Mouse (Mus musculus) midbrain, embryonic 15.5 days (tissue): ENCODE results near the gene Lta. TPM values are rescaled to one million over a fixed set of nuclear protein-coding genes. Genes with fewer than 3 reads are reported as not detected.
A peak's percentile ranks its signal among the peaks of the same experiment; 100 is the strongest.

Experiments
- ATAC-seq: fragments of 200-750 bp; cut with Nextera tagmentation; replicated peaks from 2 replicates; pipeline ENCODE4 v1.8.0; 2017; ENCODE audit warnings: moderate TSS enrichment
- H3K27ac ChIP-seq: fragments of 300-500 bp; sonication (generic); 2 replicates; pipeline ENCODE4 v1.5.1; 2015; ENCODE audit warnings: mild to moderate bottlenecking, inconsistent platforms
- H3K27me3 ChIP-seq: fragments of 300-500 bp; sonication (generic); replicated peaks from 2 replicates; pipeline ENCODE4 v1.6.1; 2015; ENCODE audit warnings: inconsistent platforms
- H3K36me3 ChIP-seq: fragments of 300-500 bp; sonication (generic); replicated peaks from 2 replicates; pipeline ENCODE4 v1.6.1; 2015; ENCODE audit warnings: inconsistent platforms
- H3K4me1 ChIP-seq: fragments of 300-500 bp; sonication (generic); 2 replicates; pipeline ENCODE4 v1.6.1; 2015; ENCODE audit warnings: inconsistent platforms
- H3K4me2 ChIP-seq: fragments of 300-500 bp; sonication (generic); 2 replicates; pipeline ENCODE4 v1.6.1; 2015; ENCODE audit warnings: inconsistent platforms, mild to moderate bottlenecking, moderate library complexity
- H3K4me3 ChIP-seq: fragments of 300-500 bp; sonication (generic); 2 replicates; pipeline ENCODE4 v1.5.1; 2015; ENCODE audit warnings: mild to moderate bottlenecking, inconsistent platforms
- H3K9ac ChIP-seq: fragments of 300-500 bp; sonication (generic); 2 replicates; pipeline ENCODE4 v1.6.1; 2015; ENCODE audit warnings: mild to moderate bottlenecking, inconsistent platforms
- H3K9me3 ChIP-seq: fragments of 300-500 bp; sonication (generic); 2 replicates; pipeline ENCODE4 v1.6.1; 2016; ENCODE audit warnings: inconsistent platforms
- WGBS: fragments of 180-500 bp; shearing (Covaris S2); methylation state at CpG from one replicate; pipeline ENCODE4 v1.1.7; 2015; ENCODE audit warnings: mixed read lengths; 5-methylcytosine and 5-hydroxymethylcytosine counted together
- microRNA-seq: library from miRNA; unstranded; fragments of <30 nt; microRNA quantifications from one replicate; pipeline ENCODE4, GENCODE M21; 2016
- polyA plus RNA-seq: library from polyadenylated mRNA; unstranded; fragments of >200 nt; fragmentation: Nextera tagmentation; extraction: Ambion mirVana; gene quantifications from 2 replicates; pipeline ENCODE4 v1.2.1, GENCODE M21; 2015

Lta gene
- polyA plus RNA-seq, 1 experiment from 2014 or later = 0.32 TPM

DNA sequence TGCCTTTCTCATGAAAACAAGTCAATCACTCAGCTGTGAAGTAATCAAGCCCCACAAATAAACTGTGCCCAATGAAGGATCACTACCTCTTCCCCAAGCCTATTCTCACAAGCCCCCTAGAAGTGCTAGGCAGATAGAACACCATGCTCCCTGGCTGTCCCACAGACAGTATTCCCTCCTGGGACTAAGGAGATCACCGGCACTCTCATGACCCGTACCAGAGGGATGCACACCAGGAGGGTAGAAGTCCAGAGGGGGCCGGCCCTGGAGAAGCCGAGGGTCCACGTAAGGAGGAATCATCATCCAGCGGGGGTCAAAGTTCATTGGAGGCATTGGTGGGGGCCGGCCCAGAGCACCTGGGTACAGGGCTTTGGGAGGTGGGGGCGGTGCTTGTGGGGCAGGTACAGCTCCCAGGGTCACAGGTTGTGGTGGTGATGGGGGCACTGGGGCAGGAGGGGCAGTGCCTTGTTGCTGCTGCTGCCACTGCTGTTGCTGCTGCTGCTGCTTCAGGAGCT, 47.4 kb downstream of the Lta start:
- H3K27me3 ChIP-seq = no peaks in the 10 kb centered on the region
- no peaks in the 10 kb centered on the region for H3K9me3 ChIP-seq
- no peak overlapping the region for H3K4me3 ChIP-seq
- H3K4me1 ChIP-seq = peaks cover 17% of the 10 kb centered on the region
- no peak overlapping the region for H3K4me2 ChIP-seq
- H3K9ac ChIP-seq = no peak overlapping the region
- 95% methylated on average over 8 of the region's 8 CpGs for WGBS
- ATAC-seq = no peak
- H3K36me3 ChIP-seq = peaks cover 91% of the 10 kb centered on the region
- H3K27ac ChIP-seq = no peak overlapping the region

GRCm38 (mm10) chr17:35157254-35157653, 47.9 kb downstream of the Lta start:
- Histone ChIP-seq H3K9me3 (no peaks in the 10 kb centered on the region), H3K36me3 (peaks cover 95% of the 10 kb centered on the region), H3K4me2 (no peak overlapping the region), H3K27ac (no peak overlapping the region), H3K9ac (no peak overlapping the region), H3K4me1 (peaks cover 12% of the 10 kb centered on the region), H3K4me3 (no peak overlapping the region), H3K27me3 (no peaks in the 10 kb centered on the region)
- WGBS = 94% methylated on average over 8 of the region's 8 CpGs
- no peak for ATAC-seq

DNA sequence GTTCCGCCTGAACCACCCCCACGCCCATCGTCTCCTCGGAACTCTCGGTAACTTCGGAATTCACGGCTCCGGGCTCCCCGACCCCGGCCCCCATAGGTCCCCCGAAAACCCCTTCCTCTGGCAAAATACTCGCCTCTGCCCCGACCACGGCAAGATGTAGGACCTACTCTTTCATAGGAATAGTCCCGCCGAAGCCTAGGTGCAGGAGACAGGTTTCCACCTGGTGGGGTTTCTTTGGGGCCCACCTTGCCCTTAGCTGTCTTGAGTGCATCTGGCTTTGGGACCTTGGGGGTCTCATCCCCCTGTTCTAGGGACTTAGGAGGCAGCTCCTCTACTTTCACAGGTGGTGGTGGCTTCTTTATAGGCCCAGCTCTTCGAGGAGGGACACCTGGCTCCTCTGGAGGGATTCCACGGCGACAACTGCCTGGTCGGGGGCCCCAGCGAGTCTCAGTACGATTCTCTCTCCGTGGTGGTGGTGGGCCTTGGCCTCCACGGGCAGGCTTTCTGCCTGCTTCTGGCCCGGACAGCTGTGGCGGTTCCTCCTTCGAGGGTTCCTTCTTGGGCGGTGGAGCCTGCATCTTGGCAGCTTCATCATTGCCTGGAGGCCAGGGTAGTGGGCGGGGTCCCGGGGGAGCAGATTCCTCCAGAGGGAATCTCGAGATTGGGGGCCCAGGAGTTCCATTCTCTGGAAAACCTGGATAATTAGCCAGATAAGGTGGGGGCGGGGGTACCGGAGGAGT, 48.5 kb downstream of the Lta start:
- H3K36me3 ChIP-seq = peaks cover 98% of the 10 kb centered on the region
- no peak overlapping the region for H3K9ac ChIP-seq
- peaks cover 6% of the 10 kb centered on the region for H3K4me1 ChIP-seq
- H3K27ac ChIP-seq = no peak overlapping the region
- H3K27me3 ChIP-seq = no peaks in the 10 kb centered on the region
- no peak for ATAC-seq
- H3K4me2 ChIP-seq = no peak overlapping the region
- WGBS = 93% methylated on average over 33 of the region's 33 CpGs
- no peak overlapping the region for H3K4me3 ChIP-seq
- no peaks in the 10 kb centered on the region for H3K9me3 ChIP-seq

- Histone ChIP-seq H3K9ac (no peak overlapping the region), H3K4me2 (no peak overlapping the region), H3K27me3 (no peaks in the 10 kb centered on the region), H3K9me3 (no peaks in the 10 kb centered on the region), H3K36me3 (peaks cover 95% of the 10 kb centered on the region), H3K4me3 (no peak overlapping the region), H3K27ac (no peak overlapping the region), H3K4me1 (no peaks in the 10 kb centered on the region)
- ATAC-seq = no peak
- whole genome bisulfite sequencing = 93% methylated on average over 12 of the region's 12 CpGs
These were observed 49.7 kb downstream of the Lta start for GRCm38 (mm10) chr17:35155451-35155850.

GRCm38 (mm10) chr17:35154616-35155015, 50.5 kb downstream of the Lta start:
- H3K9me3 ChIP-seq = no peaks in the 10 kb centered on the region
- no peaks in the 10 kb centered on the region for H3K4me1 ChIP-seq
- H3K9ac ChIP-seq = no peak overlapping the region
- H3K36me3 ChIP-seq = peaks cover 97% of the 10 kb centered on the region
- H3K27ac ChIP-seq = no peak overlapping the region
- H3K4me2 ChIP-seq = no peak overlapping the region
- H3K27me3 ChIP-seq = no peaks in the 10 kb centered on the region
- no peak overlapping the region for H3K4me3 ChIP-seq
- ATAC-seq = no peak
- 72% methylated on average over 7 of the region's 7 CpGs for WGBS

GRCm38 (mm10) chr17:35153931-35154330, 51.2 kb downstream of the Lta start:
- no peak overlapping the region for H3K4me2 ChIP-seq
- H3K36me3 ChIP-seq = peaks cover 97% of the 10 kb centered on the region
- no peak overlapping the region for H3K27ac ChIP-seq
- H3K9me3 ChIP-seq = no peaks in the 10 kb centered on the region
- H3K4me1 ChIP-seq = no peaks in the 10 kb centered on the region
- H3K4me3 ChIP-seq = no peak overlapping the region
- no peak for ATAC-seq
- whole genome bisulfite sequencing = 90% methylated on average over 4 of the region's 4 CpGs
- H3K9ac ChIP-seq = no peak overlapping the region
- no peaks in the 10 kb centered on the region for H3K27me3 ChIP-seq

Small RNAs within 50 kb of the gene (microRNA-seq; reads per million reads assigned to microRNA genes)
- gene Mir6973a (not detected), gene Mir6974 (not detected), gene Mir6975 (3.3 reads per million, percentile 16 among the genes with 10 or more reads in this experiment), gene Mir8094 (not detected)

Other genes with a start within 250 kb of the Lta start
- gene Hspa1b, start 246.1 kb downstream of the Lta start, polyA plus RNA-seq = 0.24 and 0.31 TPM in 2 replicates
- not detected in 2 replicates for gene Gm20481, start 235.4 kb downstream of the Lta start, polyA plus RNA-seq
- gene Hspa1a, start 233.2 kb downstream of the Lta start, polyA plus RNA-seq = 12.7 and 13.3 TPM in 2 replicates
- 1.2 and 1.5 TPM in 2 replicates for gene Hspa1l, start 232.6 kb downstream of the Lta start, polyA plus RNA-seq
- 103 and 111 TPM in 2 replicates for gene Lsm2, start 223.5 kb downstream of the Lta start, polyA plus RNA-seq
- gene Vars, start 204.4 kb downstream of the Lta start, polyA plus RNA-seq = 63.1 and 70.2 TPM in 2 replicates
- gene Vwa7, start 188.8 kb downstream of the Lta start, polyA plus RNA-seq = 0.06 and 0.15 TPM in 2 replicates
- 2.5 and 2.7 TPM in 2 replicates for gene Sapcd1, start 177.3 kb downstream of the Lta start, polyA plus RNA-seq
- 1.6 and 3.3 TPM in 2 replicates for gene Msh5, start 158.6 kb downstream of the Lta start, polyA plus RNA-seq
- 62.4 and 72.1 TPM in 2 replicates for gene Clic1, start 155.4 kb downstream of the Lta start, polyA plus RNA-seq
- gene Ddah2, start 146.3 kb downstream of the Lta start, polyA plus RNA-seq = 337 and 380 TPM in 2 replicates
- 0.31 TPM in 1 of 2 replicates, not detected in the other for gene Ly6g6c, start 140.0 kb downstream of the Lta start, polyA plus RNA-seq
- 0.21 and 0.43 TPM in 2 replicates for gene Mpig6b, start 139.2 kb downstream of the Lta start, polyA plus RNA-seq
- 0.21 and 0.32 TPM in 2 replicates for gene Ly6g6e, start 128.4 kb downstream of the Lta start, polyA plus RNA-seq
- 1.9 and 2.5 TPM in 2 replicates for gene Ly6g6d, start 127.3 kb downstream of the Lta start, polyA plus RNA-seq
- gene Ly6g6f, start 119.7 kb downstream of the Lta start, polyA plus RNA-seq = not detected in 2 replicates
- gene Abhd16a, start 116.1 kb downstream of the Lta start, polyA plus RNA-seq = 105 and 113 TPM in 2 replicates
- gene Ly6g5c, start 97.1 kb downstream of the Lta start, polyA plus RNA-seq = not detected in 2 replicates
- gene Ly6g5b, start 89.9 kb downstream of the Lta start, polyA plus RNA-seq = 1.1 and 2.2 TPM in 2 replicates
- gene Gpank1, start 83.9 kb downstream of the Lta start, polyA plus RNA-seq = 25.9 and 28.9 TPM in 2 replicates
- 316 and 319 TPM in 2 replicates for gene Csnk2b, start 83.3 kb downstream of the Lta start, polyA plus RNA-seq
- gene D17H6S53E, start 79.0 kb downstream of the Lta start, polyA plus RNA-seq = 8.3 and 9.6 TPM in 2 replicates
- gene Apom, start 73.3 kb downstream of the Lta start, polyA plus RNA-seq = 0.56 and 1.4 TPM in 2 replicates
- 82.9 and 83.4 TPM in 2 replicates for gene Bag6, start 70.2 kb downstream of the Lta start, polyA plus RNA-seq
- gene Prrc2a, start 40.5 kb downstream of the Lta start, polyA plus RNA-seq = 188 and 203 TPM in 2 replicates
- gene Aif1, start 29.3 kb downstream of the Lta start, polyA plus RNA-seq = 7.3 and 8.2 TPM in 2 replicates
- gene Lst1, start 16.9 kb downstream of the Lta start, polyA plus RNA-seq = 7.6 and 9.2 TPM in 2 replicates
- gene Ltb, start 10.9 kb downstream of the Lta start, polyA plus RNA-seq = 0.58 and 0.78 TPM in 2 replicates
- not detected in 2 replicates for gene Tnf, start 3.3 kb downstream of the Lta start, polyA plus RNA-seq
- 1.6 TPM in 1 of 2 replicates, not detected in the other for gene Gm16181, start 15.5 kb upstream of the Lta start, polyA plus RNA-seq
- 94.4 and 100 TPM in 2 replicates for gene Atp6v1g2, start 28.3 kb upstream of the Lta start, polyA plus RNA-seq
- gene Nfkbil1, start 30.4 kb upstream of the Lta start, polyA plus RNA-seq = 11.7 and 11.8 TPM in 2 replicates
- 379 and 391 TPM in 2 replicates for gene Ddx39b, start 36.4 kb upstream of the Lta start, polyA plus RNA-seq
- 93.4 and 105 TPM in 2 replicates for gene H2-D1, start 57.4 kb upstream of the Lta start, polyA plus RNA-seq
- 0.54 and 0.70 TPM in 2 replicates for gene H2-Q1, start 115.1 kb upstream of the Lta start, polyA plus RNA-seq
- gene H2-Q2, start 136.9 kb upstream of the Lta start, polyA plus RNA-seq = 3.0 and 3.8 TPM in 2 replicates
- 0.88 and 1.3 TPM in 2 replicates for gene H2-Q4, start 174.3 kb upstream of the Lta start, polyA plus RNA-seq
- gene H2-Q6, start 219.5 kb upstream of the Lta start, polyA plus RNA-seq = 0.89 and 1.1 TPM in 2 replicates
- gene H2-Q7, start 233.8 kb upstream of the Lta start, polyA plus RNA-seq = 2.7 and 4.0 TPM in 2 replicates